Mouse (Mus musculus) macrophage (primary cell): ENCODE results near the gene Miga1. TPM values are rescaled to one million over a fixed set of nuclear protein-coding genes. Genes with fewer than 3 reads are reported as not detected.

Experiments used
- H3K27ac ChIP-seq: fragments of 350-480 bp; formaldehyde crosslinking; 2 replicates; pipeline ENCODE4 v1.9.0; 2021
- H3K36me3 ChIP-seq: fragments of 350-480 bp; formaldehyde crosslinking; 2 replicates; pipeline ENCODE4 v1.9.0; 2021; ENCODE audit errors: inconsistent target
- H3K4me3 ChIP-seq: fragments of 350-480 bp; formaldehyde crosslinking; 2 replicates; pipeline ENCODE4 v1.9.0; 2021; ENCODE audit errors: inconsistent target
- H3K79me2 ChIP-seq: fragments of 350-480 bp; formaldehyde crosslinking; 2 replicates; pipeline ENCODE4 v1.9.0; 2021; ENCODE audit errors: inconsistent target
- WGBS: methylation state at CpG from one replicate; pipeline ENCODE4 v1.1.7; 2026; ENCODE audit warnings: inconsistent platforms; ENCODE audit not compliant: missing documents; 5-methylcytosine and 5-hydroxymethylcytosine counted together
- polyA plus RNA-seq: library from polyadenylated mRNA; stranded (reverse); fragments of 250-400 nt; gene quantifications from 3 replicates; pipeline ENCODE4 v1.2.4, GENCODE M21; 2018; ENCODE audit warnings: inconsistent platforms

The Miga1 gene
- polyA plus RNA-seq, 1 experiment from 2014 or later: 4.2 TPM

DNA sequence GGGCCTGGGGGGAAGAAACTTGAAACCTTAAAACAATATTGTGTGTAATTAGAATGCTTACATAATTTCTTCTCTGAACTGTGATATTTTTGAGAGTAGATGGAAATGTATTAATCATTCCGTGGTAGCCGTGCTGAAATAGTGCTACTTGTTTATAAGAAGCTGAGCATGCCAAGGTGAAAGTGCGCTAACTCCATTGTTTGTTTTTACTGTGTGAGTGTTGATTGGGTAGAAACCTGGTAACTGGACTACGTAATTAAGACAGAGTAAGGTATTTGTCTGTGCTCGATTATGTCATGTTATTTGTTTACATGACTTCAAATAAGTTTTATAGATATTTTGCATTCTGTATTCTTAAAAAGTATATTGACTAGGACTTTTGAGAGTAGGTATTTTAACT lies 110.9 kb downstream of the Miga1 start:
- no peak overlapping the region for H3K27ac ChIP-seq
- peaks cover 24% of the 10 kb centered on the region; the same call in 1 of the 2 replicates for H3K79me2 ChIP-seq
- no peak overlapping the region for H3K4me3 ChIP-seq
- peaks cover 79% of the 10 kb centered on the region for H3K36me3 ChIP-seq
- 94% methylated on average over 5 of the region's 5 CpGs for WGBS

DNA sequence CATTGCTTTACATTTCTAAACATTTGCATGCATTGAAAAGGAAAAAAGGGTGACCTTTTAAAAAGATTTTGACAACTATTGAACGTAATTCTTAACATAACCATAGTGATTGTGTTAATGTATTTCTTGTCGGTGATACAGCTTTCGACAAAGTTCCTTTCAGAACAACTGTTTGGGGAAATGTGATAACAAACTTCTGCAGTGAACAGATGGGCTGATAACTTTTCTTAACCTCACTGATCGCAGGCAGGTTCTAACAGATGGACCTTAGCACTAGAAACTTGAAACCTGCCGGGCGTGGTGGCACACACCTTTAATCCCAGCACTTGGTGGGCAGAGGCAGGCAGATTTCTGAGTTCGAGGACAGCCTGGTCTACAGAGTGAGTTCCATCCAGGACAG lies 111.4 kb downstream of the Miga1 start:
- no peak overlapping the region for H3K27ac ChIP-seq
- H3K4me3 ChIP-seq: no peak overlapping the region
- H3K79me2 ChIP-seq: peaks cover 27% of the 10 kb centered on the region; the same call in 1 of the 2 replicates
- H3K36me3 ChIP-seq: peaks cover 83% of the 10 kb centered on the region
- 93% methylated on average over 7 of the region's 7 CpGs for WGBS

DNA sequence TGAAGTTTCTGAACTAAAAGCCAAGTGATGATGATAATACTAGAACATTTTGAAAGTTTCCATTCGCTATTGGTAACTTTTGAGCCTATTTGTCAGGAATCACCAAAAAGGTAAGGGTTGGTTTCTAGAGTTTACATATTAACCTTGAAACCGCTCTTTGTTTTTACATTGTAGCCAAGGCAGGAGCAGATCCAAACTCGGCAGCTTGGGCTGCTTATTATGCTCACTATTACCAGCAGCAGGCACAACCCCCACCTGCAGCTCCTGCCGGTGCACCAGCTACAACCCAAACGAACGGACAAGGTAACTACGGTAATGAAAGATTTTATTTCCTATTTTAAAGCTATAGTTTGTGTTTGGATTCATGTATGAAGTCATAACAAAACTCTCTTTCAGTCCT lies 114.3 kb downstream of the Miga1 start:
- H3K36me3 ChIP-seq: peaks cover 90% of the 10 kb centered on the region
- H3K27ac ChIP-seq: no peak overlapping the region
- H3K4me3 ChIP-seq: no peak overlapping the region
- H3K79me2 ChIP-seq: peaks cover 49% of the 10 kb centered on the region; the same call in 1 of the 2 replicates
- WGBS: 98% methylated on average over 7 of the region's 7 CpGs

DNA sequence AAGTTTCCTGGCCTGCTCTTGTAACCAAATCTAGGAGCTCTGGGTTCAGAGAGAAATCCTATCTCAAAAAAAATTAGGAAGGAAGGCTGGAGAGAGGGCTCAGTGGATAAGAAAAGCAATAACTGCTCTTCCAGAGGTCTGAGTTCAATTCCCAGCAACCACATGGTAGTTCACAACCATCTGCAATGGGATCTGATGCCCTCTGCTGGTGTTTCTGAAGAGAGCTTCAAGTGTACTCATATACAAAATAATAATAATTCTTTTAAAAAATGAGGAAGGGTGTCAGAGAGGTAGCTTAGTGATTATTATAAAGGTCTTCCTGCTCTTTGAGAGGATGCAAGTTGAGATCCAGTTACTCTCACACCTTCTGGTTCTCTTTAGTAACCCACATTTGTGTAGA lies 115.3 kb downstream of the Miga1 start:
- no peak overlapping the region for H3K27ac ChIP-seq
- no peak overlapping the region for H3K4me3 ChIP-seq

More for the DNA sequence above, 115.3 kb downstream of the Miga1 start:
- peaks cover 56% of the 10 kb centered on the region; the same call in 1 of the 2 replicates for H3K79me2 ChIP-seq
- peaks cover 97% of the 10 kb centered on the region for H3K36me3 ChIP-seq

Other genes starting within 250 kb of the Miga1 start
- 0.21 to 0.29 TPM in 2 of 3 replicates, not detected in the other for gene Gipc2, start 174.2 kb downstream of the Miga1 start, polyA plus RNA-seq
- 20.2 to 25.5 TPM (median 23.8 TPM) in 3 replicates for gene Dnajb4, start 130.1 kb downstream of the Miga1 start, polyA plus RNA-seq
- gene Fubp1, start 130.0 kb downstream of the Miga1 start, polyA plus RNA-seq: 49.5 to 105 TPM (median 88.5 TPM) in 3 replicates
- gene Nexn, start 74.1 kb downstream of the Miga1 start, polyA plus RNA-seq: 0.17 to 1.7 TPM (median 1.0 TPM) in 3 replicates
- gene Usp33, start 6.1 kb upstream of the Miga1 start, polyA plus RNA-seq: 23.2 to 27.4 TPM (median 24.0 TPM) in 3 replicates
- 20.9 to 27.9 TPM (median 25.2 TPM) in 3 replicates for gene Zzz3, start 55.1 kb upstream of the Miga1 start, polyA plus RNA-seq